Mouse (Mus musculus) brain, embryonic 14.5 days (tissue): ENCODE measurements around the gene Slc6a20a.

Experiments
- CTCF ChIP-seq: fragments of 200-500 bp; IDR thresholded peaks from 2 replicates; pipeline ENCODE4 v1.5.1; 2012; ENCODE audit warnings: inconsistent platforms, mild to moderate bottlenecking, moderate library complexity, borderline replicate concordance; ENCODE audit not compliant: insufficient read depth, insufficient read length; ENCODE audit errors: extremely low read depth
- POLR2A ChIP-seq: fragments of 200-500 bp; IDR thresholded peaks from 2 replicates; pipeline ENCODE4 v1.6.1; 2012; ENCODE audit warnings: mild to moderate bottlenecking, inconsistent platforms, borderline replicate concordance; ENCODE audit not compliant: poor library complexity, insufficient read depth, insufficient read length, severe bottlenecking; ENCODE audit errors: extremely low read depth

DNA sequence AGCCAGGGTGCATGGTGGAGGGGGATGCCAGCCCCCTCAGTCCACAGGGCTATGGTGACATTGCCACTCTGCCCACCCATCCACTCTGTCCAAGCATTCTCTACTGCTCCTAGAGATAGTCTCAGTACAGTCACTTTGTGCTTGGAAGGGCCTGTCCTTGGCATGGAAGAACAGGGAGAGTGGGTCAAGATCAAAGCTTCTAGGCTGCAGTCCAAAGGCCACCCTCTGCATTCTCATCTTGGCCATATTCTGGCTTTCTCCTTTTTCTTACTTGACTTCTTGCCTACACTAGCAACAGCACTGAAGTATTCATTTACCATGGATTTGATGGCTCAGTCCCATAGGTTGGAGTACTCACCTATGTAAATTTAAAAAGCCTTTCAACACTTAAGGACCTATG, 40.5 kb downstream of the Slc6a20a start:
- TF ChIP-seq POLR2A (no peak), CTCF (no peak)
